Mouse (Mus musculus): ENCODE measurements around the gene Rnf7.

DNA sequence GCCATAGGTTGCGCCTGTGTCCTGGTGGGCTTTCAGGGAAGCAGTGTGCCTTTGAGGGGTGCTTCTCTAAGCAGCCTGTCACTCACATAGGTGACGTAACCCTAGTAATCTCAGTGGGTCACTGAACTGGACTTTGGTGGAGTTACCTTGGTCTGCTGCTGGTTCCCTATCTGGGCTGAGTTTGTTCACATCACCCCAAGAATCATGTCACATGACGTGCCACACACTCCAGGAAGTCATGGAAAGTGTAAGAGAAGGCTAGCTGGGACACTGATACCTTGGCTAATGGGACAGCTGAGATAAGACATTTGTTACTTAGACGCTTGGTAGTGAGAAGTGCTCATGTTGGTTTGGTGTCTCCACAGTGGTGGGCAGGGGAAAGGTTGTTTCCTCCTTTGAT is 47.5 kb upstream of the Rnf7 start:
- TF ChIP-seq POLR2A (IDR thresholded peaks at IDR 0.05; ENCODE audit: low read depth, low read length) (no peak), CTCF (IDR thresholded peaks at IDR 0.05; ENCODE audit: extremely low read depth, insufficient read length, insufficient replicate concordance, low read depth, low read length) (no peak)
